Mouse (Mus musculus) embryonic stem cell, embryonic (primary cell): ENCODE data around the gene Usp54.

ENCODE experiments used
- CTCF ChIA-PET, 4 experiments: fragments of 300-600 bp in 2 of 4; fragments of 350-600 bp in 2 of 4; sonication (Branson Sonifier 250); formaldehyde crosslinking; loops; one replicate each; lab custom pipeline; 2022; ENCODE audit warnings: inconsistent platforms in 2 of 4; lab: Charles Lee
- POLR2A ChIA-PET, 4 experiments: fragments of 300-600 bp in 2 of 4; fragments of 350-600 bp in 2 of 4; sonication (Branson Sonifier 250); formaldehyde crosslinking; loops; one replicate each; lab custom pipeline; 2022; ENCODE audit warnings: antibody characterized with exemption in 4 of 4, inconsistent platforms in 1 of 4; lab: Charles Lee

Gene Usp54

GRCm38 (mm10) chr14:20544467-20545411 lies 96.1 kb downstream of the Usp54 start:
- CTCF ChIA-PET, result interaction anchor here in 3 of 4 experiments (0.6 to 1.8 kb wide), 6 partner anchors 10 to 205 kb away, joined by 3 to 7 read pairs (median 4); no protein-coding TSS in a partner anchor
- POLR2A ChIA-PET, result interaction anchor here in 3 of 4 experiments (0.5 to 4.2 kb wide), 42 partner anchors 9 to 507 kb away, joined by 3 to 50 read pairs (median 4); partner anchors contain the start of genes Anxa7 (in 2 of the 3), Sec24c (in 2 of the 3), Usp54 (in 2 of the 3) and Adk (in 1 of the 3)

DNA sequence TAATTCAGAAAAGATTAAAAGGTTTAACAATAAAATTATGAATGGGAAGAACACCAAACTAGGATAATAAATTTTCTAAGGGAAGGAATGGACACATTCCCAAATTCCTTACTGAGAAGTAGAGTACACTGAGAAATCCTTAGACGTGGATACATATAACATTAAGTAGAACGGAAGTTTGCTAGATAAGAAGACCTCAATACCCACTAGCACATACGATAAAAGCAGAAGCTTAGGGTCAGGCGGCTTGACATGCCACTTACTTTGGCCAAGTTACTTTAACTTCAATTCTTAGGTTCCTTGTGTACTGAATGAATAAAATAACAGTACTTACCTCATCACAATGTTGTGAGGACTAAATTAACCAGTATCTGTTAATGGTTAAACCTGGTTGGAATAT lies 111.2 kb downstream of the Usp54 start:
- POLR2A ChIA-PET, result interaction anchor here in 2 of 4 experiments (0.6 to 1.5 kb wide), 4 partner anchors 12 to 399 kb away, joined by 3 to 6 read pairs (median 4); partner anchors contain the start of genes Ppp3cb (in 1 of the 2) and Vcl (in 1 of the 2)
- CTCF ChIA-PET, result no interaction called here

- ChIA-PET CTCF (no interaction called here), POLR2A (no interaction called here)
Measured at GRCm38 (mm10) chr14:20520179-20520578, 120.7 kb downstream of the Usp54 start.

DNA sequence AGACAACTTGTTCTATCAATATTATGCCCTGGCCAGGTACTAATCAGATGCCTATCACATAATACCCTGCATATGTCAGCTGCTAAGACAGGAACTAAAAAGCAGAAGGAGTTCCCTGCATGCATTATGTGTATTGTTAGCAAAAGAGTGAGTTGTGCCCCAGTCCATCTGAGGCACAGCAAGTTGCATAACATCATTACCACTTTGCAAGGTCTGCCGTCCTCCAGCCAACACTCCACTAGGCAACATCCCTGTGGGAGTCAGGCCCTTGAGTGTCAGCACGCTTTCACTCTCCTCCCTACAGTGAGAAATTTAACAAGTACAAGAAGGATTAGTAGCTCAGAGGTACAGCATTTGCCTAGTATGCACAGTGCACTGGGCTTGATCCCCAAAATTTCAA lies 132.4 kb downstream of the Usp54 start:
- ChIA-PET POLR2A (interaction anchor here in 1 of 4 experiments (0.5 to 2.4 kb wide), 2 partner anchors 10 to 82 kb away, joined by 5 to 7 read pairs; no protein-coding TSS in a partner anchor), CTCF (no interaction called here)

DNA sequence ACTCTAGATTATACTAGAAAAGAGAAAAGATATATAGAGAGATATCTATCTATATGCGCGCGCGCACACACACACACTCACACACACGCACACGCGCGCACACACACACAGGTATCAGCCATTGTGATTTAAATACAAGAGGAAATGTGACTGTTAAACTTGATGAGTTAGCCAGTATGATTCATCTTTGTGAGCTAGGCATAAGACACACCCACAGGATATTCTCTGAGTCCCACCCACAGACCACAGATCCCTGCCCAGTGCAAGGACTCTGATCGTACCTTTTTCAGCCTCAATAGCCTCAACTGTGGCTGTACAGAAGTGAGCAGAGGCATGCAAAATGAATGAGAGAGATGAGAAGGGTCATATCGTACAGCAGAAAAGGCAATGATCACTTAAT lies 137.9 kb downstream of the Usp54 start:
- ChIA-PET POLR2A (no interaction called here), CTCF (no interaction called here)

DNA sequence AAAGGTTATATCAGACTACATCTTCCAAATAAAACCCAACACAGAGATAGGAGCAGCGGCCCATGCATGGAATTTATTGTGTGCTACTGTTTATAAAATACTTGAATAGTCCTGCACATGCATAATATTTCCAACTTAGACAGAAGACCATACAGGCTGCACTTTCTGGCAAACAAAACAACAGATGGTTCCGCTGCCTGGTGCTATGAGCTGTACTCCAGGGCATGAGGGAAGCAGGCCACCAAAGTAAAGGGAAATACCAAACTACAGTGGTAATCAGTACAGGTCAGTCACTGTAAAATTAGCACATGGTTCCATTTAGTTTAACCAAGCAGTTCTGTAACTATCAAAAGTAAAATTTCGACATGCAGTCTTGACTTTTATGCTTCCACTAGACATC lies 140.9 kb downstream of the Usp54 start:
- ChIA-PET POLR2A (no interaction called here), CTCF (no interaction called here)
